Mouse (Mus musculus): ENCODE measurements around the gene Fam104a. TPM values are rescaled to one million over a fixed set of nuclear protein-coding genes. Genes with fewer than 3 reads are reported as not detected.

Gene Fam104a
- polyA plus RNA-seq (2017; shearing (Covaris generic)) = 62.5 TPM

DNA sequence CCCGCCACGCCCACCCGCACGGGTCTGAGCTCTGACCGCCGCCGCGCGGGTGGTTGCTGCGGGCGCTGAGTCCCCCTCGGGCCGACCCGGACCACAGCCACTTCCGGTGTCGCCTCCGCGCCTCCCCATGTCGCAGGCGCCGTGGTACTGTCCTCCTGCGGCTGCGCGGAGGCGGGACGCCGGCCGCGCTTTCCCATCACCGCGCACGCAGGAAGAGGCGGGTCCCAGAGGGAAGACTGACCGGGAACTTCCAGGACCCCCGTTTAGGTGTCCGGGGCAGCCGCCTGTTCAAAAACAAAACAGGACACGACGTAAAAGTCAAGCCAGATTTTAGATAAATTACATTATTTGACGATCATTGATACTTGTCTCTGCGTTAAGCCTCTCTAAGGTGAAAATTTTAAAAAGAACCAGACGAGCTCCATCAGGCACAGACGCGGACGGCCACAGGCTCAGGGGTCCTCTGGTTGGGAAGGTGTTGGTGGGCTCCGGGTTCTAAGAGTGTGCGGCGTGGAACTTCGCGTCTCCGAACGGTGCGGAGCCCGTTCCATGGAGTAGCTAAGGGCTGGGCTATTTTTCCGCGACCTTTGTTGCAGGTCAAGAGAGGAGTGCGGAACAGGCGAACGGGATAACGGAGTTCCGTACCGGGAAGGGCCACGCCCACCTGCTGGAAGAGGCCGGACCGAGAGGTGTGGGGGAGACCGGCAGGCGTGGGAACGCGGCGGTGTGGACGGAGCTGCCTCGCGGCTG lies at the start of gene Fam104a, which contains the start of gene D11Wsu47e:
Gene Fam104a, minus strand, starts transcription at position 199 of the 750 bp plus-strand sequence.
Gene D11Wsu47e, plus strand, starts transcription at position 456 of the 750 bp plus-strand sequence.

GRCm38 (mm10) chr11:113709731-113710256 lies 25.8 kb upstream of the Fam104a start, which contains the start of gene Cpsf4l:
TSS of gene Cpsf4l (minus strand) at chr11:113710017.

GRCm38 (mm10) chr11:113649353-113650210 lies 34.4 kb downstream of the Fam104a start, which contains the start of gene Slc39a11:
TSS of gene Slc39a11 (minus strand) at chr11:113650079.

GRCm38 (mm10) chr11:113648690-113649352 lies 35.1 kb downstream of the Fam104a start, which contains the start of gene Cog1:
TSS of gene Cog1 (plus strand) at chr11:113649169.

DNA sequence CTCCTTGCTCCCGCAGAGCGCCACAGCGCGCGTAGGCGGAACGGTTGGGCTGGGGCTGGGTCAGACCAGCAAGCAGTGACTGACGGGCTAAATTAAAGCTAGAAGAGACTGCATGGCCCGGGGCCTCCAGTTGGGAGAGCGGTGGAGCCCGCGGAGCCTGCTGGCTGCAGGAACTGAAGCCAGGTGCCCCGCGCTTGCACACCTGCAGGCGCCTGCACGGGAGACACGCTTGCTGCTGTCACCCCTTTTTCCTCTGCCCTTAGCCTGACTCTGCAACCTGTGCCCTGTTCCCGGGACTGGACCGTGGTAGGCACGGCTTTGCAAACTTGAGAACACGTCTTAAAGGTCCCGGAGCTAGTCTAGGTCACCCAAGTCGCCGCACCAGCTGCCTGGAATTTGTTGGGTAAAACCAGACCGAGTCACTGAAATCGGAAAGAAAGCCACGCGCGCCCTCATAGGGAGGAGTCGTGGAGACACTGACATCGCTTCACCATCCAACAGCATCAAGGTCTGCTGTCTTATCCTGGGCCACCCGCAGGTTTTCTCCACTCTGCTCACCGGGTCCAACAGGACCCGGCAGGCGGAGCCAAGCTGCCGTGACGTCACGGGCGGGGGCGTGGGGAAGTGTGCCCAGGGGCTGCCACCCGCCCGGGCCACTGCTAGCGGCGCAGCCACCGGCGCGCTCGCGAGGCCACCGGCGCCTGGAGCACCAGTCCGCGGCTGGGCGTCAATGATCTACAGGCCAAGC lies 65.1 kb downstream of the Fam104a start, which contains the start of gene Sstr2:
Gene Sstr2, plus strand, starts transcription at position 671 of the 748 bp plus-strand sequence.

Other genes starting within 250 kb of the Fam104a start
- 0.22 TPM for gene Sstr2, start 64.8 kb downstream of the Fam104a start, polyA plus RNA-seq (2017; shearing (Covaris generic))
- 64.7 TPM for gene Cog1, start 35.0 kb downstream of the Fam104a start, polyA plus RNA-seq (2017; shearing (Covaris generic))
- 36.6 TPM for gene Slc39a11, start 34.1 kb downstream of the Fam104a start, polyA plus RNA-seq (2017; shearing (Covaris generic))
- 18.6 TPM for gene D11Wsu47e, start 257 bp upstream of the Fam104a start, polyA plus RNA-seq (2017; shearing (Covaris generic))
- gene Cpsf4l, start 25.9 kb upstream of the Fam104a start, polyA plus RNA-seq (2017; shearing (Covaris generic)) = not detected
- gene Cdc42ep4, start 67.7 kb upstream of the Fam104a start, polyA plus RNA-seq (2017; shearing (Covaris generic)) = 7.3 TPM